Mouse (Mus musculus): ENCODE results near the gene D10Wsu102e. TPM values are rescaled to one million over a fixed set of nuclear protein-coding genes. Genes with fewer than 3 reads are reported as not detected.
"Not testable (repeated sequence)": the region's sequence is repeated elsewhere in the genome, so short reads cannot be mapped to it uniquely, and the experiment has no call there.

The D10Wsu102e gene
- polyA plus RNA-seq, 1 experiment from 2014 or later = 0.41 TPM

GRCm38 (mm10) chr10:83360356-83360755, 335 bp downstream of the D10Wsu102e start:
- H3K4me2 ChIP-seq (ENCODE audit: low read length) = peak overlapping the region; percentile 93
- H3K27ac ChIP-seq (replicated peaks in 1 of 2; ENCODE audit: control insufficient read depth in 1 of 2, insufficient read depth in 1 of 2, low read depth in 2 of 2, low read length in 2 of 2) = peak overlapping the region in 1 of 2 experiments; percentile 55; a peak in 2 of 4 replicates
- WGBS = under 1% methylated on average over 40 of the region's 40 CpGs

GRCm38 (mm10) chr10:83361643-83362382, 1.8 kb downstream of the D10Wsu102e start:
- no peaks in the 10 kb centered on the region for H3K27me3 ChIP-seq (ENCODE audit: control insufficient read depth, insufficient read depth, low read length)
- no peak overlapping the region for H3K4me3 ChIP-seq (ENCODE audit: control insufficient read depth in 1 of 2, insufficient read depth in 1 of 2, low read depth in 1 of 2, low read length in 2 of 2)
- no peaks in the 10 kb centered on the region for H3K9me3 ChIP-seq (ENCODE audit: control insufficient read depth, low read length)
- ATAC-seq (ENCODE audit: insufficient number of reproducible peaks, insufficient read depth, low FRiP score, low read depth) = no peak
- H3K27ac ChIP-seq (replicated peaks in 1 of 2; ENCODE audit: control insufficient read depth in 1 of 2, insufficient read depth in 1 of 2, low read depth in 2 of 2, low read length in 2 of 2) = no peak overlapping the region
- H3K4me2 ChIP-seq (ENCODE audit: low read length) = peak overlapping the region; percentile 93; the same call in 1 of the 2 replicates
- H3K4me1 ChIP-seq (ENCODE audit: control insufficient read depth in 2 of 2, insufficient read depth in 2 of 2, low read length in 2 of 2) = peaks cover 7 to 20% of the 10 kb centered on the region in 2 experiments
- 60% methylated on average over 5 of the region's 5 CpGs for WGBS
- H3K9ac ChIP-seq (ENCODE audit: low read length) = no peak overlapping the region
- peaks cover 46% of the 10 kb centered on the region for H3K36me3 ChIP-seq (ENCODE audit: control insufficient read depth, insufficient read depth, low read length)

More at GRCm38 (mm10) chr10:83360356-83360755, 335 bp downstream of the D10Wsu102e start:
- peak overlapping the region; percentile 82 for H3K9ac ChIP-seq (ENCODE audit: low read length)
- no peaks in the 10 kb centered on the region for H3K27me3 ChIP-seq (ENCODE audit: control insufficient read depth, insufficient read depth, low read length)
- peaks cover 31% of the 10 kb centered on the region for H3K36me3 ChIP-seq (ENCODE audit: control insufficient read depth, insufficient read depth, low read length)
- peaks cover 7 to 20% of the 10 kb centered on the region in 2 experiments for H3K4me1 ChIP-seq (ENCODE audit: control insufficient read depth in 2 of 2, insufficient read depth in 2 of 2, low read length in 2 of 2)
- ATAC-seq (ENCODE audit: insufficient number of reproducible peaks, insufficient read depth, low FRiP score, low read depth) = peak; percentile 52; the same call in 1 of the 2 replicates
- H3K9me3 ChIP-seq (ENCODE audit: control insufficient read depth, low read length) = no peaks in the 10 kb centered on the region
- H3K4me3 ChIP-seq (ENCODE audit: control insufficient read depth in 1 of 2, insufficient read depth in 1 of 2, low read depth in 1 of 2, low read length in 2 of 2) = peak overlapping the region; percentile 65 to 80

GRCm38 (mm10) chr10:83363451-83363850, 3.4 kb downstream of the D10Wsu102e start:
- H3K4me3 ChIP-seq (ENCODE audit: control insufficient read depth in 1 of 2, insufficient read depth in 1 of 2, low read depth in 1 of 2, low read length in 2 of 2) = no peak overlapping the region
- ATAC-seq (ENCODE audit: insufficient number of reproducible peaks, insufficient read depth, low FRiP score, low read depth) = no peak
- peaks cover 7 to 20% of the 10 kb centered on the region in 2 experiments for H3K4me1 ChIP-seq (ENCODE audit: control insufficient read depth in 2 of 2, insufficient read depth in 2 of 2, low read length in 2 of 2)
- peaks cover 62% of the 10 kb centered on the region for H3K36me3 ChIP-seq (ENCODE audit: control insufficient read depth, insufficient read depth, low read length)
- no peaks in the 10 kb centered on the region for H3K27me3 ChIP-seq (ENCODE audit: control insufficient read depth, insufficient read depth, low read length)
- WGBS = 84% methylated on average over 8 of the region's 8 CpGs
- no peaks in the 10 kb centered on the region for H3K9me3 ChIP-seq (ENCODE audit: control insufficient read depth, low read length)
- no peak overlapping the region for H3K4me2 ChIP-seq (ENCODE audit: low read length)
- H3K9ac ChIP-seq (ENCODE audit: low read length) = no peak overlapping the region
- no peak overlapping the region for H3K27ac ChIP-seq (replicated peaks in 1 of 2; ENCODE audit: control insufficient read depth in 1 of 2, insufficient read depth in 1 of 2, low read depth in 2 of 2, low read length in 2 of 2)

GRCm38 (mm10) chr10:83368918-83369317, 8.9 kb downstream of the D10Wsu102e start:
- 85% methylated on average over 5 of the region's 5 CpGs for WGBS

GRCm38 (mm10) chr10:83374045-83374656, 14.1 kb downstream of the D10Wsu102e start:
- Histone ChIP-seq H3K4me2 (ENCODE audit: low read length) (no peak overlapping the region), H3K9me3 (ENCODE audit: control insufficient read depth, low read length) (no peaks in the 10 kb centered on the region), H3K27me3 (ENCODE audit: control insufficient read depth, insufficient read depth, low read length) (no peaks in the 10 kb centered on the region), H3K4me1 (ENCODE audit: control insufficient read depth in 2 of 2, insufficient read depth in 2 of 2, low read length in 2 of 2) (peaks cover 13 to 22% of the 10 kb centered on the region in 2 experiments), H3K27ac (replicated peaks in 1 of 2; ENCODE audit: control insufficient read depth in 1 of 2, insufficient read depth in 1 of 2, low read depth in 2 of 2, low read length in 2 of 2) (no peak overlapping the region), H3K36me3 (ENCODE audit: control insufficient read depth, insufficient read depth, low read length) (peaks cover 47% of the 10 kb centered on the region), H3K4me3 (ENCODE audit: control insufficient read depth in 1 of 2, insufficient read depth in 1 of 2, low read depth in 1 of 2, low read length in 2 of 2) (no peak overlapping the region), H3K9ac (ENCODE audit: low read length) (no peak overlapping the region)
- ATAC-seq (ENCODE audit: insufficient number of reproducible peaks, insufficient read depth, low FRiP score, low read depth) = no peak
- 90% methylated on average over 3 of the region's 3 CpGs for WGBS

More at GRCm38 (mm10) chr10:83368918-83369317, 8.9 kb downstream of the D10Wsu102e start:
- Histone ChIP-seq H3K9ac (ENCODE audit: low read length) (no peak overlapping the region), H3K4me3 (ENCODE audit: control insufficient read depth in 1 of 2, insufficient read depth in 1 of 2, low read depth in 1 of 2, low read length in 2 of 2) (no peak overlapping the region), H3K27me3 (ENCODE audit: control insufficient read depth, insufficient read depth, low read length) (no peaks in the 10 kb centered on the region), H3K36me3 (ENCODE audit: control insufficient read depth, insufficient read depth, low read length) (peaks cover 86% of the 10 kb centered on the region), H3K4me1 (ENCODE audit: control insufficient read depth in 2 of 2, insufficient read depth in 2 of 2, low read length in 2 of 2) (no peaks in the 10 kb centered on the region), H3K27ac (replicated peaks in 1 of 2; ENCODE audit: control insufficient read depth in 1 of 2, insufficient read depth in 1 of 2, low read depth in 2 of 2, low read length in 2 of 2) (no peak overlapping the region), H3K4me2 (ENCODE audit: low read length) (no peak overlapping the region), H3K9me3 (ENCODE audit: control insufficient read depth, low read length) (no peaks in the 10 kb centered on the region)
- no peak for ATAC-seq (ENCODE audit: insufficient number of reproducible peaks, insufficient read depth, low FRiP score, low read depth)

GRCm38 (mm10) chr10:83375458-83375857, 15.4 kb downstream of the D10Wsu102e start:
- not testable (repeated sequence) for ATAC-seq (ENCODE audit: insufficient number of reproducible peaks, insufficient read depth, low FRiP score, low read depth); H3K4me3 ChIP-seq (ENCODE audit: control insufficient read depth in 1 of 2, insufficient read depth in 1 of 2, low read depth in 1 of 2, low read length in 2 of 2); H3K9ac ChIP-seq (ENCODE audit: low read length); H3K27me3 ChIP-seq (ENCODE audit: control insufficient read depth, insufficient read depth, low read length); H3K27ac ChIP-seq (replicated peaks in 1 of 2; ENCODE audit: control insufficient read depth in 1 of 2, insufficient read depth in 1 of 2, low read depth in 2 of 2, low read length in 2 of 2); H3K4me2 ChIP-seq (ENCODE audit: low read length); H3K9me3 ChIP-seq (ENCODE audit: control insufficient read depth, low read length)
- Histone ChIP-seq H3K36me3 (ENCODE audit: control insufficient read depth, insufficient read depth, low read length) (peaks cover 41% of the 10 kb centered on the region), H3K4me1 (ENCODE audit: control insufficient read depth in 2 of 2, insufficient read depth in 2 of 2, low read length in 2 of 2) (peaks cover 13 to 22% of the 10 kb centered on the region in 2 experiments)
- WGBS = 88% methylated on average over 5 of the region's 5 CpGs

- H3K9me3 ChIP-seq (ENCODE audit: control insufficient read depth, low read length) = no peaks in the 10 kb centered on the region
Observed at GRCm38 (mm10) chr10:83376911-83377682, 17.1 kb downstream of the D10Wsu102e start.

More at GRCm38 (mm10) chr10:83376911-83377682, 17.1 kb downstream of the D10Wsu102e start:
- Histone ChIP-seq H3K27ac (replicated peaks in 1 of 2; ENCODE audit: control insufficient read depth in 1 of 2, insufficient read depth in 1 of 2, low read depth in 2 of 2, low read length in 2 of 2) (no peak overlapping the region), H3K9ac (ENCODE audit: low read length) (no peak overlapping the region), H3K4me1 (ENCODE audit: control insufficient read depth in 2 of 2, insufficient read depth in 2 of 2, low read length in 2 of 2) (peaks cover 13 to 22% of the 10 kb centered on the region in 2 experiments), H3K27me3 (ENCODE audit: control insufficient read depth, insufficient read depth, low read length) (no peaks in the 10 kb centered on the region), H3K36me3 (ENCODE audit: control insufficient read depth, insufficient read depth, low read length) (peaks cover 25% of the 10 kb centered on the region), H3K4me3 (ENCODE audit: control insufficient read depth in 1 of 2, insufficient read depth in 1 of 2, low read depth in 1 of 2, low read length in 2 of 2) (no peak overlapping the region), H3K4me2 (ENCODE audit: low read length) (no peak overlapping the region)
- ATAC-seq (ENCODE audit: insufficient number of reproducible peaks, insufficient read depth, low FRiP score, low read depth) = no peak
- WGBS = 62% methylated on average over 8 of the region's 8 CpGs

Measured in heart, embryonic 14.5 days (tissue).